Mouse (Mus musculus): Measurements from ENCODE around the gene Klk1b3. TPM values are rescaled to one million over a fixed set of nuclear protein-coding genes. Genes with fewer than 3 reads are reported as not detected.
"Not testable (repeated sequence)": the region's sequence is repeated elsewhere in the genome, so short reads cannot be mapped to it uniquely, and the experiment has no call there.

Gene Klk1b3
- polyA plus RNA-seq, 1 experiment from 2014 or later: not detected

DNA sequence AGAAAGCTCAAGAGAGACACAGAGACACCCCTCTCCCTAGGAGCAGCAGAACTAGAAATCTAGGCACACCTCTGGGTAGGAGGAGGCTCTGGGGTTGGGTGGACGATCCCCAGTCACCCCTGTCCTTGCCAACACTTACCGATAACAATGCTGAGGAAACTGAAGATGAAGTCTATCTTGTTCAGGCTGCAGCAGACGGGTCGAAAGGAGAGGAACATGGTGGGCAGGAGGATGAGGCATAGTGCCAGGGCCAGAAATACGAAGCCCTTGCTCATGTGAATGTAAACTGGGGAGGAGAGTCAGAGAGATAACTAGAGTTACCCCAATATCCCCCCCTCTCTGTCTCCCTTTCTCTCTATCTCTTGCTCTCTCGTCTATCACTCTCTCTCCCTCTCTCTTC lies 24.3 kb downstream of the Klk1b3 start:
- WGBS: 71% methylated on average over 5 of the region's 6 CpGs
- not testable (repeated sequence) for H3K36me3 ChIP-seq (ENCODE audit: control insufficient read depth, insufficient read depth, low read length); ATAC-seq (ENCODE audit: low read depth); H3K4me2 ChIP-seq (ENCODE audit: low read depth, low read length); H3K9ac ChIP-seq (ENCODE audit: low read depth, low read length); H3K27ac ChIP-seq (replicated peaks; ENCODE audit: low read depth, low read length); H3K4me3 ChIP-seq (ENCODE audit: low read depth, low read length); H3K4me1 ChIP-seq (ENCODE audit: control insufficient read depth, insufficient read depth, low read length); H3K9me3 ChIP-seq (ENCODE audit: control insufficient read depth, low read length); H3K27me3 ChIP-seq (replicated peaks; ENCODE audit: control insufficient read depth, insufficient read depth, low read length); DNase-seq (ENCODE audit: low spot score)

DNA sequence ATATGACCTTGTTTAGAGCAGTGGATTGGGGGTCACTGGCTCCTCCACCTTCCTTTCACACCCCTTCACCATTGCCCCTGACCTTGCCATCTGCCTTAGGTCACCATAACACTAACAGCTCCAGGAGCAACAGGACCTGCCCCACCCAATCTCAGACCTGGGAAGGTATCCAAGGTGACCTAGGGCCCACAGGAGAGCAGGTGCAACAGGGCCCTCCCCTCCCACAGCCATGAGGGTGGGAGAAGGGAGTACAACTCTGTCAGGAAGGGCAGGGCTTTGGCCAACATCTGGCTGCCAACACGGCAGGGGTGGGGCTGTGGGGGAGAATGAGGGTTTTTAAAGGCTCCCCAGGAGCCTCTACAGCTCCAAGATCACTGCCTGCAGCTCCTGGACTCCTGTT lies 27.1 kb downstream of the Klk1b3 start, which contains the start of gene Klk1:
Gene Klk1, plus strand, starts transcription at position 285 of the 400 bp plus-strand sequence.
- Histone ChIP-seq H3K4me3 (ENCODE audit: low read depth, low read length) (no peak within 1 kb of the TSS), H3K4me1 (ENCODE audit: control insufficient read depth, insufficient read depth, low read length) (no peaks in the 10 kb centered on the region), H3K36me3 (ENCODE audit: control insufficient read depth, insufficient read depth, low read length) (no peaks in the 10 kb centered on the region), H3K9me3 (ENCODE audit: control insufficient read depth, low read length) (no peaks in the 10 kb centered on the region), H3K4me2 (ENCODE audit: low read depth, low read length) (no peak within 1 kb of the TSS), H3K27ac (replicated peaks; ENCODE audit: low read depth, low read length) (no peak within 1 kb of the TSS), H3K27me3 (replicated peaks; ENCODE audit: control insufficient read depth, insufficient read depth, low read length) (no peaks in the 10 kb centered on the region), H3K9ac (ENCODE audit: low read depth, low read length) (no peak within 1 kb of the TSS)
- ATAC-seq (ENCODE audit: low read depth) (no peak), DNase-seq (ENCODE audit: low spot score) (no peak)
- 0% methylated on average over 1 of the region's 1 CpGs for WGBS

DNA sequence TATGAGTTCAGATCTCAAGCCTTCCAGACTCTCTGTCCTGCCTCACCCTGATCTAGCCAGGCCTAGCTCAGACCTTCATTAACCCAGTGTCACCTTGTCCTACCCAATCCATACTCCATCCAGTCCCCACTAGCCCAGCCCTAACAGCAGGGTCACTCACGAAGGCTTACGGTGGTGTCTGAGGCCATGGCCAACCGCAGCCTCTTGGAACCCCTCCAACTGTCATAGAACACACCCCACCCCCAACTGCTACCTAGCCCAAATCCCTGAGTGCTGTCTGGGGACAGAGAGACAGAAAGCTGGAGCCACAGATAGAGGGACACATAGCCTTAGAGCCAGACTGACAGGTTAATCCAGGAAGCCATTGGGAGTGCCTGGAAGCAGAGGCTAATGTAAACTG lies 37.9 kb downstream of the Klk1b3 start, which contains the start of gene Gm36864:
Gene Gm36864, plus strand, starts transcription at position 269 of the 400 bp plus-strand sequence.
- no peaks in the 10 kb centered on the region for H3K36me3 ChIP-seq (ENCODE audit: control insufficient read depth, insufficient read depth, low read length)
- H3K4me2 ChIP-seq (ENCODE audit: low read depth, low read length): no peak within 1 kb of the TSS
- DNase-seq (ENCODE audit: low spot score) (no peak), ATAC-seq (ENCODE audit: low read depth) (no peak)
- 74% methylated on average over 3 of the region's 3 CpGs for WGBS
- no peak within 1 kb of the TSS for H3K4me3 ChIP-seq (ENCODE audit: low read depth, low read length)
- H3K9ac ChIP-seq (ENCODE audit: low read depth, low read length): no peak within 1 kb of the TSS
- no peaks in the 10 kb centered on the region for H3K27me3 ChIP-seq (replicated peaks; ENCODE audit: control insufficient read depth, insufficient read depth, low read length)
- no peak within 1 kb of the TSS for H3K27ac ChIP-seq (replicated peaks; ENCODE audit: low read depth, low read length)
- H3K4me1 ChIP-seq (ENCODE audit: control insufficient read depth, insufficient read depth, low read length): no peaks in the 10 kb centered on the region
- no peaks in the 10 kb centered on the region for H3K9me3 ChIP-seq (ENCODE audit: control insufficient read depth, low read length)

DNA sequence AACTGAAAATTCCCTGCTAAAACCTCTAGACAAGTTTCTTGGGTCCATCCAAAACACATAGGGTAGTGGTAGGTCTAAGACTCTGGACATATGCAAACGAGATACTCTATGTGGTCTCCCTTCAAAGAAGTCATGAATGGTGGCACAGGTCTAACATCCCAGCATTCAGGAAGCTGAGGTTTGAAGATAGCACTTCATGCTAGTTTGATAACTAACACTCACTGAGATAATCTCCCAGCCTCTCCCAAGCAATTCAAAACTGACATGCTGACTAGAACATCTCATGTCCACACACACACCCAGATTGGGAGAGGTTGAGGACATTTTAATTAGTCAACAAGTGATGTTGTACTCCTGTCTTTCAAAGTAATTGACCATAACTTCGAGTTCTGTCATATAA lies 41.9 kb downstream of the Klk1b3 start:
- Histone ChIP-seq H3K9me3 (ENCODE audit: control insufficient read depth, low read length) (no peaks in the 10 kb centered on the region), H3K36me3 (ENCODE audit: control insufficient read depth, insufficient read depth, low read length) (no peaks in the 10 kb centered on the region), H3K4me3 (ENCODE audit: low read depth, low read length) (no peak overlapping the region), H3K4me1 (ENCODE audit: control insufficient read depth, insufficient read depth, low read length) (no peaks in the 10 kb centered on the region), H3K9ac (ENCODE audit: low read depth, low read length) (no peak overlapping the region), H3K4me2 (ENCODE audit: low read depth, low read length) (no peak overlapping the region), H3K27me3 (replicated peaks; ENCODE audit: control insufficient read depth, insufficient read depth, low read length) (no peaks in the 10 kb centered on the region), H3K27ac (replicated peaks; ENCODE audit: low read depth, low read length) (no peak overlapping the region)
- WGBS: 45% methylated on average over 2 of the region's 2 CpGs
- DNase-seq (ENCODE audit: low spot score) (no peak), ATAC-seq (ENCODE audit: low read depth) (no peak)

DNA sequence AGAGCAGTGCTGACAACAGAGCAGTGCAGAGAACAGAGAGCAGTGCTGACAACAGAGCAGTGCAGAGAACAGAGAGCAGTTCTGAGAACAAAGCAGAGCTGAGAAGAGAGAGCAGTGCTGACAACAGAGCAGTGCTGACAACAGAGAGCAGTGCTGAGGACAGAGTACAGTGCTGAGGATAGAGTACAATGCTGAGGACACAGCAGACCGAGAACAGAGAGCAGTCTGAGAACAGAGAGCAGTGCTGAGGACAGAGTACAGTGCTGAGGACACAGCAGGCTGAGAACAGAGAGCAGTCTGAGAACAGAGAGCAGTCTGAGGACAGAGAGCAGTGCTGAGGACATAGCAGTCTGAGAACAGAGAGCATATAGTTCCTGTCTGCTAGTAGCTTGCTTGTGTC lies 42.7 kb downstream of the Klk1b3 start:
- H3K36me3 ChIP-seq (ENCODE audit: control insufficient read depth, insufficient read depth, low read length): no peaks in the 10 kb centered on the region
- DNase-seq (ENCODE audit: low spot score) (no peak), ATAC-seq (ENCODE audit: low read depth) (no peak)
- H3K9me3 ChIP-seq (ENCODE audit: control insufficient read depth, low read length): no peaks in the 10 kb centered on the region
- H3K27me3 ChIP-seq (replicated peaks; ENCODE audit: control insufficient read depth, insufficient read depth, low read length): no peaks in the 10 kb centered on the region
- no peak overlapping the region for H3K4me3 ChIP-seq (ENCODE audit: low read depth, low read length)
- no peak overlapping the region for H3K27ac ChIP-seq (replicated peaks; ENCODE audit: low read depth, low read length)
- peaks cover 6% of the 10 kb centered on the region for H3K4me1 ChIP-seq (ENCODE audit: control insufficient read depth, insufficient read depth, low read length)
- 48% methylated on average over 1 of the region's 1 CpGs for WGBS
- no peak overlapping the region for H3K9ac ChIP-seq (ENCODE audit: low read depth, low read length)
- no peak overlapping the region for H3K4me2 ChIP-seq (ENCODE audit: low read depth, low read length)

DNA sequence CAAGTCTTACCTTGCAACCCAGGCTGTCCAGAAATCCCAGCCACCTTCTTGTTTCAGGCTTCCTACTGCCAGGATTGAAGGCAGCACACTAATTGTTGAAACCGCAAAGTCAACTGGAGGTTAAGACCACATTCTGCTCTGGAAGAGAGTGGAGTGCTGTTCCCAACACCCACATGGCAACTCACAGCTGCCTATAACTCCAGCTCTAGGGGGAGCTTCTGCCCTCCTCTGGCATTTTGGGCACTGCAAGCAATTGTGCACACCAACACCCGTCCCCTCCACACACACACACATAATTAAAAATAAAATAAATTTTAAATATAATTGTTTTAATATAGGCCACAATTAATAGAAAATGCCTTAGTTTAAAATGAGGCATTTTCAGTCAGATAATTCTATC lies 43.2 kb downstream of the Klk1b3 start:
- no peak for ATAC-seq (ENCODE audit: low read depth)
- H3K9ac ChIP-seq (ENCODE audit: low read depth, low read length): no peak overlapping the region
- no peak overlapping the region for H3K4me2 ChIP-seq (ENCODE audit: low read depth, low read length)
- no peaks in the 10 kb centered on the region for H3K36me3 ChIP-seq (ENCODE audit: control insufficient read depth, insufficient read depth, low read length)
- no peak for DNase-seq (ENCODE audit: low spot score)
- H3K9me3 ChIP-seq (ENCODE audit: control insufficient read depth, low read length): no peaks in the 10 kb centered on the region
- H3K4me1 ChIP-seq (ENCODE audit: control insufficient read depth, insufficient read depth, low read length): peaks cover 6% of the 10 kb centered on the region
- 56% methylated on average over 2 of the region's 2 CpGs for WGBS
- no peaks in the 10 kb centered on the region for H3K27me3 ChIP-seq (replicated peaks; ENCODE audit: control insufficient read depth, insufficient read depth, low read length)
- no peak overlapping the region for H3K27ac ChIP-seq (replicated peaks; ENCODE audit: low read depth, low read length)
- no peak overlapping the region for H3K4me3 ChIP-seq (ENCODE audit: low read depth, low read length)

DNA sequence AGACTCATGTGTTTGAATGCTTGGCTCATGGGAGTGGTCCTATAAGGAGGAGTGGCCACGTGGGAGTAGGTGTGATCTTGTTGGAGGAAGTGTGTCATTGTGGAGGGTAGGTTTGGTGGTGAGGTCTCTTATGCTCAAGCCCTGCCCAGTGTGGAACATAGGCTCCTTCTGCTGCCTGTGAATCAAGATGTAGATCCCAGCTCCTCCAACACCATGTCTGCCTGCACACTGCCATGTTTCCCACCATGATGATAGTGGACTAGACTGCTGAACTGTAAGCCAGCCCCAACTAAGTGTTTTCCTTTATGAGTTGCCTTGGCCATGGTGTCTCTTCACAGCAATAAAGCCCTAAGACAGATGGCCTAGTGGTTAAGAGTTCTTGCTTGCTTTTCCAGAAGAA lies 46.1 kb downstream of the Klk1b3 start:
- H3K4me1 ChIP-seq (ENCODE audit: control insufficient read depth, insufficient read depth, low read length): peaks cover 14% of the 10 kb centered on the region
- H3K4me3 ChIP-seq (ENCODE audit: low read depth, low read length): no peak overlapping the region
- no peaks in the 10 kb centered on the region for H3K9me3 ChIP-seq (ENCODE audit: control insufficient read depth, low read length)
- ATAC-seq (ENCODE audit: low read depth) (no peak), DNase-seq (ENCODE audit: low spot score) (no peak)
- no peaks in the 10 kb centered on the region for H3K27me3 ChIP-seq (replicated peaks; ENCODE audit: control insufficient read depth, insufficient read depth, low read length)
- no peak overlapping the region for H3K9ac ChIP-seq (ENCODE audit: low read depth, low read length)
- 61% methylated on average over 1 of the region's 1 CpGs for WGBS
- H3K4me2 ChIP-seq (ENCODE audit: low read depth, low read length): no peak overlapping the region
- H3K27ac ChIP-seq (replicated peaks; ENCODE audit: low read depth, low read length): no peak overlapping the region
- peaks cover 13% of the 10 kb centered on the region for H3K36me3 ChIP-seq (ENCODE audit: control insufficient read depth, insufficient read depth, low read length)

DNA sequence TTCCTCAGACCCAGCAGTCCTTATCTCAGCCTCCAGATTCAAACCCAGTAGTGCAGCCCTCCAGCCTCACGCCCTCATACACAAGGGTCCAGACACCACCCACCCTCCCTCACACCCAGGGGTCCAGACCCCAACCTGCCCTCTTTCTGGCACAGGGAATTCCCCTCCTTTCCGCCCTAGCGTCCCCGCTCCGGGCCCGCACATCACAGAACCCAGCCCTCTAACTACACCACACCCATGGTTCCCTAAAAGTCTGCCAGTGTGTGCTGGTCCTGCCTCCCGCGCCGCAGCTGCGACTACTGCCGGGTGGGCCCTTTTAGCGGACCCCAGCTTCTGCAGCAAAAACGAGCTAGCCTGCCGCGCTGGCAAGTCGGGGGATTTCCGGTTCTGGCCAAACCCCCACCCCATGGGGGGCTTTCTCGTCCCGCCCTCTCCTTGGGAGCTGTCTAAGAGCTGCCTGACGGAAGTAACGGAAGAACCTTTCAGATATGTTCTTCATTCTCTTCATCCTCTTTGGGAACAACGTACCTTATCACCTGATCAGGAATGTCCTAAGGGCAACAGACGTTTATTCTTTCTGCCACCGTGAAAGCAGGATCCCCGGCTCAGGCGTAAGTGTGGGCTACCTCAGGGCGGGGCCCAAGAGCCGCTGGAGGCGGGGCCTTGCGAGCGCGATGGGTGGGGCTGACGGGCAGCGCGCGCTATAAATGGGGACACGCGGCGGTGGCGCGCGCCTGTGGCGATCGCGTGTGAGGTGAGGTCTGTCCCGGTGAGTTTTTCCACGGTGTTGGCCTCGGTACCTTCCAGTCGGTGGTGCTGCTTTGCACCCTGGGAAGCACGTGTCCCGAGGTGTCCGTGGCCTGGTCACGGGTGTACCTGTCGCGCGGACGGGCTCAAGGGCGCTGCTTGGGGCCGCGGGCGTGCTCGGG lies 48.3 kb downstream of the Klk1b3 start, which contains the start of the genes 1700028J19Rik and 2410002F23Rik:
Gene 1700028J19Rik, minus strand, starts transcription at position 641 of the 929 bp plus-strand sequence.
Gene 2410002F23Rik, plus strand, starts transcription at position 668 of the 929 bp plus-strand sequence.
- Histone ChIP-seq H3K4me2 (ENCODE audit: low read depth, low read length) (peak within 1 kb of the TSS; percentile 80), H3K9me3 (ENCODE audit: control insufficient read depth, low read length) (no peaks in the 10 kb centered on the region), H3K4me3 (ENCODE audit: low read depth, low read length) (peak within 1 kb of the TSS; percentile 86), H3K27me3 (replicated peaks; ENCODE audit: control insufficient read depth, insufficient read depth, low read length) (no peaks in the 10 kb centered on the region), H3K27ac (replicated peaks; ENCODE audit: low read depth, low read length) (peak within 1 kb of the TSS; percentile 95), H3K9ac (ENCODE audit: low read depth, low read length) (peak within 1 kb of the TSS; percentile 99), H3K36me3 (ENCODE audit: control insufficient read depth, insufficient read depth, low read length) (peaks cover 35% of the 10 kb centered on the region), H3K4me1 (ENCODE audit: control insufficient read depth, insufficient read depth, low read length) (peaks cover 14% of the 10 kb centered on the region)
- peak; percentile 96 for DNase-seq (ENCODE audit: low spot score)
- WGBS: 0% methylated on average over 48 of the region's 62 CpGs
- ATAC-seq (ENCODE audit: low read depth): peak; percentile 89
